Mouse (Mus musculus): ENCODE data around the gene Ahcyl1. TPM values are rescaled to one million over a fixed set of nuclear protein-coding genes. Genes with fewer than 3 reads are reported as not detected.
A peak's percentile ranks its signal among the peaks of the same experiment; 100 is the strongest.

Ahcyl1 gene
- polyA plus RNA-seq, 1 experiment = 386 TPM

- H3K4me3 ChIP-seq (replicated peaks; ENCODE audit: insufficient read depth, low read depth, low read length) = no peak overlapping the region
These were observed 74.9 kb downstream of the Ahcyl1 start for GRCm38 (mm10) chr3:107621286-107622075.

GRCm38 (mm10) chr3:107619911-107620310 is 76.4 kb downstream of the Ahcyl1 start:
- whole genome bisulfite sequencing = 60% methylated on average over 6 of the region's 6 CpGs
- TF ChIP-seq CTCF (IDR thresholded peaks at IDR 0.05; ENCODE audit: borderline replicate concordance, insufficient read depth, low read depth, low read length) = no peak
- no peak for TF ChIP-seq POLR2A (IDR thresholded peaks at IDR 0.05; ENCODE audit: borderline replicate concordance, insufficient read depth, low read length)
- no peak overlapping the region for H3K27ac ChIP-seq (ENCODE audit: insufficient read depth, low read length)

More at GRCm38 (mm10) chr3:107621286-107622075, 74.9 kb downstream of the Ahcyl1 start:
- 83% methylated on average over 21 of the region's 21 CpGs for WGBS
- no peak for DNase-seq
- H3K27me3 ChIP-seq (ENCODE audit: control insufficient read depth, insufficient read depth, low read length) = no peaks in the 10 kb centered on the region
- TF ChIP-seq CTCF (IDR thresholded peaks at IDR 0.05; ENCODE audit: borderline replicate concordance, insufficient read depth, low read depth, low read length) (no peak), POLR2A (IDR thresholded peaks at IDR 0.05; ENCODE audit: borderline replicate concordance, insufficient read depth, low read length) (no peak)
- no peaks in the 10 kb centered on the region for H3K4me1 ChIP-seq (ENCODE audit: control insufficient read depth, insufficient read depth, low read length)
- H3K27ac ChIP-seq (ENCODE audit: insufficient read depth, low read length) = no peak overlapping the region

GRCm38 (mm10) chr3:107617800-107618199 is 78.6 kb downstream of the Ahcyl1 start:
- 78% methylated on average over 3 of the region's 3 CpGs for WGBS
- Histone ChIP-seq H3K4me1 (ENCODE audit: control insufficient read depth, insufficient read depth, low read length) (no peaks in the 10 kb centered on the region), H3K27ac (ENCODE audit: insufficient read depth, low read length) (no peak overlapping the region), H3K27me3 (ENCODE audit: control insufficient read depth, insufficient read depth, low read length) (no peaks in the 10 kb centered on the region), H3K4me3 (replicated peaks; ENCODE audit: insufficient read depth, low read depth, low read length) (no peak overlapping the region)
- no peak for TF ChIP-seq CTCF (IDR thresholded peaks at IDR 0.05; ENCODE audit: borderline replicate concordance, insufficient read depth, low read depth, low read length)
- no peak for TF ChIP-seq POLR2A (IDR thresholded peaks at IDR 0.05; ENCODE audit: borderline replicate concordance, insufficient read depth, low read length)
- peak in 1 of 2 experiments; percentile 3 for DNase-seq

More at GRCm38 (mm10) chr3:107619911-107620310, 76.4 kb downstream of the Ahcyl1 start:
- peak in 1 of 2 experiments; percentile 3 for DNase-seq
- H3K27me3 ChIP-seq (ENCODE audit: control insufficient read depth, insufficient read depth, low read length) = no peaks in the 10 kb centered on the region
- H3K4me3 ChIP-seq (replicated peaks; ENCODE audit: insufficient read depth, low read depth, low read length) = no peak overlapping the region
- H3K4me1 ChIP-seq (ENCODE audit: control insufficient read depth, insufficient read depth, low read length) = no peaks in the 10 kb centered on the region

Other genes with a start within 250 kb of the Ahcyl1 start
- 59.7 and 62.3 TPM in 2 replicates for gene Kcnc4, start 237.0 kb downstream of the Ahcyl1 start, polyA plus RNA-seq (2012; rRNA removed)
- gene Slc6a17, start 178.5 kb downstream of the Ahcyl1 start, polyA plus RNA-seq (2012; rRNA removed) = 158 and 176 TPM in 2 replicates
- gene Ubl4b, start 141.5 kb downstream of the Ahcyl1 start, polyA plus RNA-seq (2012; rRNA removed) = not detected in 2 replicates
- 0.08 and 0.30 TPM in 2 replicates for gene Alx3, start 101.5 kb downstream of the Ahcyl1 start, polyA plus RNA-seq (2012; rRNA removed)
- gene Gm10961, start 65.2 kb downstream of the Ahcyl1 start, polyA plus RNA-seq (2012; rRNA removed) = not detected in 2 replicates
- gene Strip1, start 64.9 kb downstream of the Ahcyl1 start, polyA plus RNA-seq (2012; rRNA removed) = 93.6 and 97.3 TPM in 2 replicates
- 18.3 and 20.9 TPM in 2 replicates for gene Csf1, start 63.9 kb upstream of the Ahcyl1 start, polyA plus RNA-seq (2012; rRNA removed)
- 0.05 TPM in 2 replicates for gene Eps8l3, start 180.7 kb upstream of the Ahcyl1 start, polyA plus RNA-seq (2012; rRNA removed)
- 252 and 282 TPM in 2 replicates for gene Gstm5, start 199.3 kb upstream of the Ahcyl1 start, polyA plus RNA-seq (2012; rRNA removed)
- gene Gstm7, start 235.3 kb upstream of the Ahcyl1 start, polyA plus RNA-seq (2012; rRNA removed) = 45.9 and 53.9 TPM in 2 replicates
- gene Gstm6, start 247.2 kb upstream of the Ahcyl1 start, polyA plus RNA-seq (2012; rRNA removed) = 4.1 and 4.6 TPM in 2 replicates

All from cerebellum, adult 2 months (tissue).